Mouse (Mus musculus) kidney, embryonic 16.5 days (tissue): Measurements from ENCODE around the gene Elavl3. TPM values are rescaled to one million over a fixed set of nuclear protein-coding genes. Genes with fewer than 3 reads are reported as not detected.
A peak's percentile ranks its signal among the peaks of the same experiment; 100 is the strongest.

Experiments
- ATAC-seq: fragments of 200-750 bp; cut with Nextera tagmentation; 2 replicates; pipeline ENCODE4 v1.8.0; 2017; ENCODE audit warnings: moderate TSS enrichment; ENCODE audit not compliant: low FRiP score, low TSS enrichment
- H3K27ac ChIP-seq: fragments of 300-500 bp; sonication (generic); 2 replicates; pipeline ENCODE4 v1.5.1; 2014; ENCODE audit warnings: low read length
- H3K27me3 ChIP-seq: fragments of 300-500 bp; sonication (generic); 2 replicates; pipeline ENCODE4 v1.6.1; 2014; ENCODE audit warnings: low read length, control low read depth, mixed read lengths; ENCODE audit not compliant: insufficient read depth
- H3K36me3 ChIP-seq: fragments of 300-500 bp; sonication (generic); 2 replicates; pipeline ENCODE4 v1.6.1; 2014; ENCODE audit warnings: low read length, control low read depth, mixed read lengths; ENCODE audit not compliant: insufficient read depth
- H3K4me1 ChIP-seq: fragments of 300-500 bp; sonication (generic); 2 replicates; pipeline ENCODE4 v1.6.1; 2014; ENCODE audit warnings: low read length, control low read depth, mixed read lengths; ENCODE audit not compliant: insufficient read depth
- H3K4me2 ChIP-seq: fragments of 300-500 bp; sonication (generic); replicated peaks from 2 replicates; pipeline ENCODE4 v1.6.1; 2014; ENCODE audit warnings: low read depth, low read length
- H3K4me3 ChIP-seq: fragments of 300-500 bp; sonication (generic); 2 replicates; pipeline ENCODE4 v1.5.1; 2014; ENCODE audit warnings: mild to moderate bottlenecking, low read length
- H3K9ac ChIP-seq: fragments of 300-500 bp; sonication (generic); replicated peaks from 2 replicates; pipeline ENCODE4 v1.6.1; 2014; ENCODE audit warnings: low read length
- H3K9me3 ChIP-seq: fragments of 300-500 bp; sonication (generic); 2 replicates; pipeline ENCODE4 v1.6.1; 2016; ENCODE audit warnings: low read length, control low read depth
- WGBS: fragments of 180-500 bp; shearing (Covaris S2); extraction: QIAGEN DNeasy Blood & Tissue Kit; methylation state at CpG from one replicate; pipeline ENCODE4 v1.1.7; 2014; 5-methylcytosine and 5-hydroxymethylcytosine counted together
- polyA plus RNA-seq: library from polyadenylated mRNA; unstranded; fragments of >200 nt; fragmentation: Nextera tagmentation; extraction: Ambion mirVana; gene quantifications from 2 replicates; pipeline ENCODE4 v1.2.1, GENCODE M21; 2015

Elavl3 gene
- polyA plus RNA-seq, 1 experiment from 2014 or later: 0.10 TPM

DNA sequence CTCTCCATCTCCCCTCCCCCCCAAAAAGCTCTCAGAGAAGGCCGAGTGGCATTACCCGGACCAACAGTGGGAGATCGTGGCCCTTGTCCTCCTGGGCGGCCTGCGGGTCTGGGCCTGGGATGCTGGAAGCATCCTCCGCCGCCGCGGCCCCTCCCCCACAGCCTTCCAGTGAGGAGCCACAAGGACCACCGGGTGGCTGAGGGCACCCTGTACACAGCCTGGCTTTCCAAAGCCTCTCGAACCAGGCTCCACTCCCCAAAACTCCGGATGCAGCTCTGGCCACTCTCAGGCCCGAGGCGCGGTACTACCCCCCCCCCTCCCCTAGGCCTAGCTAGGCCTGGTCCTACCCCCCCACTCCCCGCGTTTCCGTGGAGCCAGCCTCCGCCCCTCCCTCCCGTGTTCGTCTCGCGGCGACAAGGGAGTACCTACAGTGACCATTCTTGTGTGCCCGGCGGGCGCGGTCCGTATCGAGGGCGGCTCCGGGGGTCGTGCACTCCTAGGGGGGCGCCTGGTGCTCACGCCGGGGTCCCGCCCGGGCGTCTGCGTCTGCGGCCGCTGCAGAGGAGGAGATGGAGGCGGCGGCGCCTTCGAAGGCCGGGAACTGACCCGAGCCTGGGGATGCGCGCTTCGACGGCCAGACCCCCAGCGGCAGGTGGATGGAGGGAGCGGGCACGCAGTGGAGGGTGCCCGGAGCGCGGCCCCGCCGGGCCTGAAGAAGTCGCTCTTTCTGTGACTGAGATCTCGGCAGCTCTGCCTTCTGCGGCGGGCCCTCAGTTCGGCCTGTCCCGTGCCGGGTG lies 464 bp downstream of the Elavl3 start:
- Histone ChIP-seq H3K27me3 (peaks cover 66% of the 10 kb centered on the region), H3K36me3 (no peaks in the 10 kb centered on the region), H3K4me1 (peaks cover 23% of the 10 kb centered on the region), H3K4me3 (peak overlapping the region; percentile 40), H3K9me3 (no peaks in the 10 kb centered on the region), H3K4me2 (peak overlapping the region; percentile 69), H3K9ac (no peak overlapping the region), H3K27ac (no peak overlapping the region)
- no peak for ATAC-seq
- under 1% methylated on average over 59 of the region's 67 CpGs for WGBS

DNA sequence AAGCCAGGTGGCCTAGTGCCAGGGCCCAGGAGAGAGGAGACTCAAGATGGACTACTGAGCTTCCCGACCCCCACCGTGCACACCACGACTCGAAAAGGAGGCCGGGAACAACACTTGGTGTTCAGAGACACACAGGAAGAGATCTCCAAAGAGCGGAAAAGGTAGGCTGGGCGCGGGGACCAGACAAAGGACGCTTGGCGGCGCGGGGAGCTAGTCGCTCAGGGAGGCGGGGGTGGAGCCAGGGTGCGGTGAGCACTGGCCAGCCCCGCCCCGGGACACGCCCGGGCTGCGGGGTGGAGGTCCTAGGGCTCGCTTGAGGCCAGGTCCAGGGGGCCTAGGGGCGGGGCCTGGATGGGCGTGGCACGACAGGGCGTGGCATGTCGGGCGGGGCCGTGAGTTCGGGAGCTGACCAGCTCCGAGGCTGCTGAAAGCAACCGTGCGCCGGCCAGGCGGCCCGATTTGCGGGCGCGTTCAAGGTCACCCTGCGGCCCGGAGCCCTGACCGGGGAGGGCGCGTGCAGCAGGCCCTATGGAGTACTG lies 1.4 kb downstream of the Elavl3 start:
- no peak overlapping the region for H3K9ac ChIP-seq
- peak overlapping the region; percentile 40 for H3K4me3 ChIP-seq
- 1% methylated on average over 32 of the region's 43 CpGs for WGBS
- H3K27me3 ChIP-seq: peaks cover 60% of the 10 kb centered on the region
- H3K9me3 ChIP-seq: no peaks in the 10 kb centered on the region
- peaks cover 23% of the 10 kb centered on the region for H3K4me1 ChIP-seq
- ATAC-seq: peak; percentile 47; the same call in 1 of the 2 replicates
- no peaks in the 10 kb centered on the region for H3K36me3 ChIP-seq
- H3K4me2 ChIP-seq: peak overlapping the region; percentile 69
- H3K27ac ChIP-seq: no peak overlapping the region

DNA sequence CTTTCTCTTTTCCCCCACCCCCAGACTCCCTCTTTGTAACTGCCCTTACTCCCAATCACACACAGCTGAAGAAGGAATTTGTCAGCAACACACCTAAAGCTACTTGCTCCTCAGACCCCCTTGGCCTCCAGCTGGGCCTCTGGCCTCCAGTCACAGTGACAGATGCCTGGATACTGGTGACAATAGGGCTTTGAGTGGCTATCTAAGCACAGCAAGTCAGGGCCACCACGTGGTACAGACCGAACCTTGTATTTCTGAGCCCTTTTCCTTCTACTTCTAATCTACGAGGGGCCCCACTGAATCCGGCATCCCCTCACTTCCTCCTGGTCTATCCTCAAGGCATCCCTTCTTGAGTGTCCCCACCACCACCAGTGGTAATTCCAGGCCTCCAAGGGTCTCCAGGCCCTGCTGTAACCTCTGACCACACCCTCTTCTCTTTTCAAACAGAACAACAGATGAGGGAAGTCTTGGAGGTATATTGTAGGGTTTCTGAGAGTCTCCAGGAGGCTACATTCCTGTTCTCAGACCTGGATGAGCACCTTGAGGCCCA lies 2.0 kb downstream of the Elavl3 start:
- no peak overlapping the region for H3K4me2 ChIP-seq
- H3K36me3 ChIP-seq: no peaks in the 10 kb centered on the region
- peaks cover 23% of the 10 kb centered on the region for H3K4me1 ChIP-seq
- no peaks in the 10 kb centered on the region for H3K9me3 ChIP-seq
- ATAC-seq: no peak
- WGBS: 65% methylated on average over 4 of the region's 4 CpGs
- H3K27ac ChIP-seq: no peak overlapping the region
- no peak overlapping the region for H3K9ac ChIP-seq
- H3K4me3 ChIP-seq: no peak overlapping the region
- peaks cover 55% of the 10 kb centered on the region for H3K27me3 ChIP-seq

DNA sequence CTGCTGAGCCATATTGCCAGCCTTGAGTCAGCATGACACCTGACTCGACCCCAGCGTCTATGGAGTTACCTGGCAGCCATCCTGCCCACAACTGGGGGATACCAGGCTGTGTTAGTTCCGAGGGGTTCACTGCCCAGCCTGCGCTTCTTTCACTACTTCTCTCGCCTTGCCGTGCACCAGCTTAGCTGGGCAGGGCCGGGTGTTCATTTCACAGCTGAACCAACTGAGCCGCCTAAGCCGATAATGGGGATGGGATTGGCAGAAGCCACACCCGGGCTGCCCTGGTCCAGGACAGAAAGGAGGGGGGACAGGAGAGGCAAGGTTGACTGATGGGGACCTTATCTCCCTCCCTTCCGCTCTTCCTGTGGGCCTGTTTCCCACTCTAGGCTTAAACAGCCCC lies 2.5 kb downstream of the Elavl3 start:
- ATAC-seq: no peak
- Histone ChIP-seq H3K27ac (no peak overlapping the region), H3K9me3 (no peaks in the 10 kb centered on the region), H3K9ac (no peak overlapping the region), H3K27me3 (peaks cover 51% of the 10 kb centered on the region), H3K36me3 (no peaks in the 10 kb centered on the region), H3K4me2 (no peak overlapping the region), H3K4me1 (peaks cover 18% of the 10 kb centered on the region), H3K4me3 (no peak overlapping the region)
- 78% methylated on average over 11 of the region's 11 CpGs for WGBS

DNA sequence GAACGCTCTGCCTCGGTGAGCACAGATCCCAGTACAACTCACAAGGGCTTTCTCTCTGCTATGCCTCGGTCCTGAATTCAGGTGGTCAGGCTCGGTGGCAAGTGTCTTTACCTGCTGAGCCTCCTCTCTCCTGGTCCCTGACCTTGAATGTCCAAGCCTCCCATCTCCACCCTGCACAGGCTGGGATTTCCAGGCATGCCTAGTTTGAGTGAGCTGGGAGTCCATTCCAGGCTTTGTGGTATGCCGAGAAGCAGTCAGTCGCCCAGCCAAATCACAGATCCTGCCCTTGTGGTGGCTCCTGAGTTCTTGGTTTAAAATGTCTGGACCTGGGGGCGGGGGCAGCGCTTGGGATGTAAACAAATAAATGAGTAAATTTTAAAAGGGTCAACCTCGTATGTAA lies 4.5 kb downstream of the Elavl3 start:
- H3K27ac ChIP-seq: no peak overlapping the region
- no peak overlapping the region for H3K4me2 ChIP-seq
- ATAC-seq: no peak
- H3K36me3 ChIP-seq: no peaks in the 10 kb centered on the region
- peaks cover 17% of the 10 kb centered on the region for H3K4me1 ChIP-seq
- no peak overlapping the region for H3K9ac ChIP-seq
- WGBS: 47% methylated on average over 9 of the region's 9 CpGs
- H3K27me3 ChIP-seq: peaks cover 36% of the 10 kb centered on the region
- H3K9me3 ChIP-seq: no peaks in the 10 kb centered on the region
- H3K4me3 ChIP-seq: no peak overlapping the region

DNA sequence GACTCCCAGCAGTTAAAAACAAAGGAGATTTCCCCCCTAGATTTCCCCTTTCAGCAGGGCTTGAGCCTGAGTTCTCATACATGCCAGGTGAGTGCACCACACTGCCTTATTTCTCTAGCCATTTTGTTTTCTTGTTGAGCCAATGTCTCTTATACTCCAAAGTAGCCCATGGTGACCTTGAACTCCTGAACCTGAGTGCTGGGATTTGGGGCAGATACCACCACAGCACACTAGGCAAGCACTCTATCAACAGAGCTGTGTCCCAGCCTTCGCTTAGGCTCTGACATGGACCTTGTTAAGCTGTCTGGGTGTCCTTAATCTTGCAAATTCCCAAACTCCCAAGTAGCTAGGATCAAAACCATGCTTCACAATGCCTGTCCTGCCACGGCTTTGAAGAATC lies 10.0 kb downstream of the Elavl3 start:
- no peak overlapping the region for H3K4me2 ChIP-seq
- H3K4me1 ChIP-seq: no peaks in the 10 kb centered on the region
- no peak overlapping the region for H3K9ac ChIP-seq
- H3K27me3 ChIP-seq: no peaks in the 10 kb centered on the region
- no peaks in the 10 kb centered on the region for H3K36me3 ChIP-seq
- WGBS: 42% methylated on average over 2 of the region's 2 CpGs
- H3K4me3 ChIP-seq: no peak overlapping the region
- no peak for ATAC-seq
- H3K27ac ChIP-seq: no peak overlapping the region
- H3K9me3 ChIP-seq: 0 out of 2 replicates have a peak, but pooled peaks cover 2% of the 10 kb centered on the region

DNA sequence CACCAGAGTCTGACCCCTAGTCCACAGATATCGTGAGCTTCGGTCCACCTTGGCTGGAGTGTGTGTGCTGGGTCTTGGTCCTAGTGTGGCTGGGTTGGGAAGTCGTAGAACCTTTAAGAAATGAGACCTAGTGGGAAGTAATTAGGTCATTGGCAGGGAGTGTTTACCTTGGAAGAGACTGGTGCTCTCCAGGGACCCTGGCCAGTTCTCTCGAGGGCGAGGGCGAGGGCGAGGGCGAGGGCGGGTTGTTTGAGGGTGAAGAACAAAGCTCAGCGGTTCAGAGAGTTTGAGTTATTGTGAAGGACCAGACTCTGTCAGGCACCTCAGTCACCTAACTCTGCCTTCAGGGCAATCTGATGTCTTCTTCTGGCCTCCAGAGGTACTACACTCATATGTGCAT lies 14.0 kb downstream of the Elavl3 start:
- Histone ChIP-seq H3K36me3 (no peaks in the 10 kb centered on the region), H3K27me3 (no peaks in the 10 kb centered on the region), H3K27ac (no peak overlapping the region), H3K4me1 (no peaks in the 10 kb centered on the region), H3K4me3 (no peak overlapping the region), H3K9me3 (0 out of 2 replicates have a peak, but pooled peaks cover 2% of the 10 kb centered on the region), H3K4me2 (no peak overlapping the region), H3K9ac (no peak overlapping the region)
- 68% methylated on average over 10 of the region's 10 CpGs for WGBS
- ATAC-seq: no peak

DNA sequence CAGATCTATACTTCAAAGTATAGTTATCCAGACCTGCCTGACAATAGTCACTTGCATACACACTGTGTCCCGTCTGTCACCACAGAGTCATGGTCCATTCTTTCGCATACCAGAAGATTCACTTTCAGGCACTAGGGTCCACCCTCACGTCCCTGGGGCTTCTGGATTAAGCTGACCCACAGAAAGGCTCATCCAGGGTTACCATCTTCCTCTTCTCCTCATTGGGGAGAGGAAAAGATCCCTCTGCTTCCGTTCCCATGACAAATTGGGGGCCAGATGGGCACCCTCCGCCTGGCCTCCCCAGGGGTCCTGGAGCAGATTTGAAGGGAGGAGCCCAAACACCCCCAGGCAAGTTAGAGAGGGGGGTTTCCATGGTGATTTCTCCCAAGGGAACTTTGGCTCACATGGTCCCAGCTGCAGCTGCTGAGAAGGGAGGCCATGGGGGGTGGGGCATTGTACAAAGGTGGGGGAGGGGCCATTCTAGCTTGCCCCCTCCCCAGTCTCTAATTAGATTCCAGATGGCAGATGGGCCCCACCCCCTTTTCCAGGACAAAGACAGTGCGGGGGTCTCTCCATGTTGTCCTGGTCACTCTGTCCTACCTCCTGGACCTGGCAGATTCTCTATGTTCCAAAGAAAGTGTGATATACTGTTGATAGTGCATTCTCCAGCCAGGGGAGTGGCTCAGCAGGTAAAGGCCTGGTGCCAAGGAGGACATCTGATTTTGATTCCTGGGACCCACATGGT lies 16.4 kb downstream of the Elavl3 start:
- no peaks in the 10 kb centered on the region for H3K4me1 ChIP-seq
- no peak overlapping the region for H3K9ac ChIP-seq
- no peaks in the 10 kb centered on the region for H3K27me3 ChIP-seq
- no peak overlapping the region for H3K27ac ChIP-seq
- H3K4me2 ChIP-seq: no peak overlapping the region
- H3K4me3 ChIP-seq: no peak overlapping the region
- H3K36me3 ChIP-seq: no peaks in the 10 kb centered on the region
- H3K9me3 ChIP-seq: 0 out of 2 replicates have a peak, but pooled peaks cover 2% of the 10 kb centered on the region
- no peak for ATAC-seq
- whole genome bisulfite sequencing: 51% methylated on average over 6 of the region's 6 CpGs

DNA sequence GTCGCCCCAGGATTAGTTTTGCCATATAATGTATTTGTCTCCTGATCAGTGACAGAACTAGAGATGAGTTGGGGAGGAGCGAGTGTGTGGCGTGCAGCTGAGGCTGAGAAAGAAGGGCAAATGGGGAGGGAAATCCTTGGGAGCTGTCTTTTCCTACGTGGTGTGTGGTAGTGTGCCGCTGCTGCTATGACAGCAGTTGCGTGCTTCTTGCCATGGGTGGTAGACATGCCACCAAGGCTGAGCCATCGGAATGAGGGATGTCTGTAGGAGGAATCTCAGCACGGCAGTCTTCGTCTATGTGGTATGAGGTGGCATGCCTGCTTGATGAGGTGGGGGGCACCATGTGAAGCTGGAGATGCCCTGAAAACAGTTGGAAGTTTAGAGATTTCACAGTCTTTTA lies 21.4 kb downstream of the Elavl3 start:
- H3K27ac ChIP-seq: no peak overlapping the region
- no peak for ATAC-seq
- H3K9ac ChIP-seq: no peak overlapping the region
- H3K9me3 ChIP-seq: peaks cover 3% of the 10 kb centered on the region; the same call in 1 of the 2 replicates
- WGBS: 93% methylated on average over 9 of the region's 9 CpGs
- H3K4me3 ChIP-seq: no peak overlapping the region
- no peak overlapping the region for H3K4me2 ChIP-seq
- no peaks in the 10 kb centered on the region for H3K4me1 ChIP-seq
- no peaks in the 10 kb centered on the region for H3K36me3 ChIP-seq
- no peaks in the 10 kb centered on the region for H3K27me3 ChIP-seq
